Mouse (Mus musculus) testis, postnatal 10 days (tissue): ENCODE measurements at regions not wholly inside any gene's neighbourhood (a gene's known extent, or its start where the extent isn't known, plus 50 kb on each side); places are given as distances from the start of the nearest gene placed in this dataset.

ENCODE experiments used
- DNase-seq: peaks from one replicate; pipeline ENCODE4 v3.0.0; 2021; ENCODE audit warnings: low spot score

DNA sequence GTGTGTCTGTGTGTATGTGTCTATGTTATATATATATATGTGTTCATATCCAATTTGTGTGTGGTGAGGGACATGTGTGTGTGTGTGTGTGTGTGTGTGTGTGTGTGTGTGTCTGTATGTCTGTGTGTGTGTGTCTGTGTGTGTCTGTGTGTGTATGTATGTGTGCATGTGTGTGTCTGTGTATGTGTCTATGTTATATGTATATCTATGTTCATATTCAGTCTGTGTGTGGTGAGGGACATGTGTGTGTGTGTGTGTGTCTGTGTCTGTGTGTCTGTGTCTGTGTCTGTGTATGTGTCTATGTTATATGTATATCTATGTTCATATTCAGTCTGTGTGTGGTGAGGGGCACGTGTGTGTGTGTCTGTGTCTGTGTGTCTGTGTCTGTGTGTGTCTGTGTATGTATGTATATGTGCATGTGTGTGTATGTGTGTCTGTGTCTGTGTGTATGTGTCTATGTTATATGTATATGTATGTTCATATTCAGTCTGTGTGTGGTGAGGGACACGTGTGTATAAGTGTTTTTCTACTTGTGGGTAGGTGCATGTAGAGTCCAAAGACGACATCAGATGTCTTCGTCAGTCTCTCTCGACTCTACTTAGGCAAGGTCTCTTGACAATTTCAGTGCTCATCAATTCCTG, 370.5 kb upstream of the Slc7a11 start:
- DNase-seq = no peak

DNA sequence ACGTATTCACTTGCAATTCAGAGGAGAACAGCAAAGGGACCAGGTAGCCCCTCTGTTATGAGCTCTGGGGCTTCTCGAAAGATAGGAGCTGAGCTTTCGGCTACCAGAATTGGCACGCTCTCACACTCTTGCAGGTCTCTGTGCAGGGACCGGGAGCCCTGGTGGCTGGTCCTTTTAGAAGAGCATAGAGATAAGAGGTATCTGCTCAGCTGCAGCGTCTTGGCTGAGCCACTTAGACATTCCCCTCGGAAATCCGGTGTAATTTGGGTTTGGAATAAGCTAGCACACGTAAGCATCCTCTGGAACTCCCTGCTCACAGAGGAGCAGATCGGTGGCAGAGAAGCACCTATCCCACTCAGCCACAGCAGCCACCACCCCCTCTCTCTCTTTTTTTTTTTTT, 372.3 kb upstream of the Slc7a11 start:
- DNase-seq = no peak

DNA sequence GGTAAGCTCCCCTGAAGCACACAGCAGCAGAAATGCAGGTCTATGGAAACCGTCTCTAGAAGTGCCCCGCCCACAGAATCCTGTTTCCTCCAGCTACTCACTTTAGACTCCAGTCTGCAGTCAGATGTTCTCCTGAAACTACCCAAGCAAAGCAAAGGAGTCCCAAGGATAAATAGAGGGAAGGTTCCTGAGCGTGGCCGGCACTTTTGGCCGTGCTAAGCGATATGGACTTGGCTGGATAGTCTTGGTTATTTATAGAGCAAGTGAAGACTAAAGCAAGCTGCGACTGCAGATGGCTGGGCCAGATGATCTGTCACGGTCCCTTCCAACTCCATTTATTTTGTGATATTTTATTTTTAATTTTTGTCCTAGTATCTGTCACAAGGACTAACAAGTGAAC, 373.1 kb upstream of the Slc7a11 start:
- no peak for DNase-seq

DNA sequence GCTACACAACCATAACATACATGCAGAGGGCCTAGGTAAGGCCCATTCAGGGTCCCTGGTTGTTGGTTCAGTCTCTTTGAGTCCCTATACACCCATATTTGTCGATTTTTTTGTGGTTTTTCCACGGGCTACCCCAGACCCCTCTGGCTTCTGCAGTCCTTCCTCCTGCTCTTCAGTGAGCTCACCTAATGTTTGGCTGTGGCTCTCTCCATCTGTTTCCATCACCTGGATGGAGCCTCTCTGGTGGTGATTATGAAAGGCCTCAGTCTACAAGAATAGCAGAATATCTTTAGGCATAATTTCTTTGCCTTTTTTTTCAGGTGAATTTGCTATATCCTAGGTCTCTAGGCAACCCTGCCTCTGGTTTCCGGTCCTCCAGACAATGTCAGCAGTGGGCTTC, 373.9 kb upstream of the Slc7a11 start:
- DNase-seq = no peak

DNA sequence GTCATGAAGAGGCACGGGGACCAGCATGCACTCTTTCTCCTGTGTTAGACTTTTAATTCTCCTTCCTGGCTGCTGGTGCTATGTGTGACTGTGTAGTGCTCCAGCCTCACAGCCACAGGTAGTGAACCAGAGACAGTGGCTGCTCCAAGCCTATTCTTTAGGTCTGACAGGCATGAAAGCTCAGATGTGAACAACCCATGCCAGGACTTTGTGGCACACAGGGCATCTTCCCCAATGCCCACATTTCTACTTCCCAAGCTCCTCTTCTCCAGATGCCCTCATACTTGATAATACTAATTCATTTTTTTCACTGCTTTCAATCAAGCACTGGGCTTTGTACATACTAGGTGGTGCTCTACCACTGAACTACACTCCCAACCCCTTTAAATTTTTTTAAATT, 377.4 kb upstream of the Slc7a11 start:
- DNase-seq = no peak

DNA sequence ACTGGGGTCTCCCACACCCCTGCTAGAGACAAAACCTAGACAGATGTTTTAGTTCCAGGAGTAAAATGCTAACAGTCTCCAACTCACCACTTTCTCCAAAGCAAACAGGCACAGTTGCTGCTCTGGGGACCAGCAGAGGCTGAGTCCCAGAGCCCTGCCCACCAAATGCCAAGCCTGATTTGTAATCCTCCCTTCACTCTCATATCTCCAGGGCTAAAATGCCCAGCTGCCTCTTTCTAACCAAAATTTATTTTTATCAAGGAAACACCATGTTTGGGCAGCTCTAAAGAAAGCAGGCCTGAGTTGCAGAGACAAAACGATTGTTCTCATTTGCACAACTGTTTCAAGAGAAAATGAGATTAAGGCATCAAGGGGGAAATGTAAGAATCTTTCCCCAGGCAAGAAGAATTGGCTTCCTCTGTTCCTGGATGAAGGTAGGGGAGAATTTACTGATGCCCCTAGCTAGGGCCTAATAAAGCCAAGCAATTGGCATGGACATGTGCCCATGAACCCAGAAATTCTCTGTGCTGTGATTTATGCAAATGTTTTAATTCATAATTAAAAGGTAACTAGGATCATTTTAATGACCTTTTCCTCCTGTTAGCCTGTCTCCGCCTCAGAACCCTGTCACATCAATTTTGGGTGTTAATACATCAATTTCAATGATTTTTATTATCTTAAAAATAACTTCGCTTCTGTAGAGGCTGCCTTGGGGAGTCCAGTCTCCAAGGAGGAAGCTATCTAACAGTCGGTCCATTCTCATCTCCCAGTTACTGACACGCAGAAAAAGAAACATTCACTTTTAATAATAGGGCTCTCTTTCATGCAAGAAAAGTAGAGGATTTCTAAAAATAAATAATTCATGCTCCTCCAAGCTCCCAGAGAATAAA, 382.4 kb upstream of the Slc7a11 start:
- DNase-seq = no peak

DNA sequence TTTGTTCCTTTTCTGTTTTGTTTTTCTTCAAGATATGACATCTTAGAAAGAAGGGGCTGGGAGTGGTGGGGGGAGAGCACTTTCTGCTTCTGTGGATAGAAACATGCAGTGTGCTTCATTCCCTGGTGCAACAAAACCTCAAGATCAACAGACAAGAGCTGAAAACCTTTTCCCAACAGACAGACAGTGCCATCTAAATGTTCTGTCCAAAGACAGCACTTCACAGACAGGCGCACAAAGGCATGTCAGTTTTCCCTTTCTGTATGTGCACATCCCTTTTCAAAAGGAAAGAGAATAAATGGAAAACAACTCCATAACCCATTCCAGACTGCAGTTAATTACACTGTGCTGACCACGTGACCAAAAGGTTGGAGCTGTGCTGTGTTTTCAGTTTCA, 383.0 kb upstream of the Slc7a11 start:
- no peak for DNase-seq

DNA sequence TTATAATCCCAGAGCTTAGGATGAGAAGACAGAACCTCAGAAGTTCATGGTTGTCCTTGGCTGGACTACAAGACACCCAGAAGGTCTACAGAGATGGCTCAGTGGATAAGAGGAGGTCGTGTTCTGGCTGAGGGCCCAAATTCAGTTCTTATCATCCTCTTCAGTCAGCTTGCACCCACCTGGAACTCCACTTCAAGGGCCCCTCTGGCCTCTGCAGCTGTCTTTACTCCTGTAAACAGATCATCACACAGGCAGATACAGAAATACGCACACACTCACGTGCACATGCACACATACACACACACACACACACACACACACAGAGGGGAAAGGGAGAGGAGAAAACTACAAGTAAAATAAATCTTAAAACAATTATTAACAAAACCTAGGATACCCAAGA, 385.8 kb upstream of the Slc7a11 start:
- DNase-seq = no peak

DNA sequence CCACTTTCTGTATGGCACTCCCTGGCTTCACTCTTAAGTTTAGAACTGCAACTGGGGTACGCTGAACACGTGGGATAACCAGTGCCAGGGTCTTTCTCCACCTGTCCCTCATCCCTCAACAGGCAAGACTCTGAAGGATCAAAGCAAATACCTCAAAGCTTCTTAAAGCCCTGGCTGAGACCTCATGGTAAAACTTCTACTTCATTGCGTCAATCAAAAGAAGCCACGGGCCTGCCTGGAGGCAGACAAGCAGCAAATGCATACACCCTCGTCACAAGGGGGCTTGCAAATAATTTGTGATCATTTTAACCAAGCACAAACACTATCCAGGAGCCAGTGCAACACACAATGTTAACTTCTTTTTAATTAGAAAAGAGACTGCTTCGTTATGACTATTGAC, 387.0 kb upstream of the Slc7a11 start:
- DNase-seq = no peak

DNA sequence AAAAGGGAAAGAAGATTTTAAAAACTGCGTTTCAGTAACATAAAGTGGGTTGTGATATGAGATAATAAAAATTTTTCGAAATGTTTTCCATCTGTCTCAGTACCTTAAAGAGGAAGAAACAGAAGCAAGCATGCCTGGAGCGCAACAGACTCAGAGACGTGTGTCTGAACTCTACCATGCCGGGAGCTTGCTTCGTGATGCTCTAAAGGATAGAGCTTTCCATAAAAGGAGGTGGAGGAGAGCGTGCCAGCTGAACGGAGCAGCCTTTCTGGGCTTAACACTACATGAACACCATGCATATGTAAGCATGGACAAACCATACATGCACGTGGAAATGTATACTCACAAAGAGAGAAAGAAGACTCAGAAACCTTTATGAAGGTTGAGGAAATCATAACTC, 387.5 kb upstream of the Slc7a11 start:
- DNase-seq = no peak

DNA sequence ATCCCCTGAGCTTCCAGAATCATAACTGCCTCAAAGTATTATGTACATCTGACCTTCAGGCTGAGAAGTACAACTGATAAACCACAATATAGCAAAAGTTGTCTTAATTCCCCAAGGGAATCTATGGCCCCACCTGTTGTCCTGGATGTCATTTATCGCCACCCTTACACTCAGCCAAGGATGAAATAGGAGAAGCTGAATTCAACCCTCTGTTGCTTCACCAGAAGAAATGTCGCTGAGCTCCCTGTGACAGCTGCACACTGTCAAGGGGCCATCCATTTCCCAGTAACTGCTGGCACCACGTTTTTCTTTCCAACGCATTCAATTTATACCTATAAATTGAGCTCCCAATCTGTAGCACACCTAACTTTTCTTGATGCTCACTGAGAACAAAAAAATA, 382.0 kb upstream of the Noct start:
- no peak for DNase-seq

DNA sequence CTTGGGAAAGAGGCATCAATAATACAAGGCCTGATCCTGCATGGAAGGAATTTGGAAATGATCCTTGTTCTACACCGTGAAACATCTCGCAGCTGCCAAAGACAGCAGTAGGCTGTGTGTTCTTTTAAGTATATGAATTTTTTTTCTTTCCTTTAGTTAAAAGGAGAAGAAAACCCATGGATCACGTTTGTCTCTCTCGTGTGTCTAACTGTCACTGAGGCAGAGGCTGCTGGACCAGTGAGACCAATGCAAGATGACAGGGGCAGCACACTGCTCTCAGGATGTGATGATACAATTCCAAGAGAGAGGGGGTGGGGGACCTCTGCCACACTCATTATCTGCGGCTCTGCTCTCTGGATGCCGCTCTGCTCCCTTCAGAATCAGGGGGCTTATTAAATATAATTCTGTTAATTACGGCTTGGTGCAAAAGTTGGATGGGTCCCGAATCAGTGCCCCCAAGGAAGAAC, 379.4 kb upstream of the Noct start:
- no peak for DNase-seq

DNA sequence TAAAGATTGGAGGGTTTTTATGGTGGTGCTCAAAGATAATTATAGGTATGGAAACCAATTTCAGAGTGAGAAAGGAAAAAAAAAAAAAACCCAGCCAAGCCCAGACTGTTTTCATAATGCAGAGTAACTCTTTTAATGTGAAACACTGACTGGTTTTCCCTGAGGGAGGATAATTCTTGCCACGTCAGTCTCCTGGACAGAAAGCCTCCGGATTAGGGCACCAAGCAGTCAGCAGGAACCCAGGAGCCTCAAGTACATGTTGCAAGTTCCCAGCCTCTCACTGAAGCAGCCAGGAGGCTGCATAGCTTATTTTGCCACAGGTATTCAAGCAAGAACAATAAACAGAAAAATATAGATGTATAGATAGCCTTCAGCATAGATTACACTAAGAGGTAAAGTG, 378.9 kb upstream of the Noct start:
- no peak for DNase-seq

DNA sequence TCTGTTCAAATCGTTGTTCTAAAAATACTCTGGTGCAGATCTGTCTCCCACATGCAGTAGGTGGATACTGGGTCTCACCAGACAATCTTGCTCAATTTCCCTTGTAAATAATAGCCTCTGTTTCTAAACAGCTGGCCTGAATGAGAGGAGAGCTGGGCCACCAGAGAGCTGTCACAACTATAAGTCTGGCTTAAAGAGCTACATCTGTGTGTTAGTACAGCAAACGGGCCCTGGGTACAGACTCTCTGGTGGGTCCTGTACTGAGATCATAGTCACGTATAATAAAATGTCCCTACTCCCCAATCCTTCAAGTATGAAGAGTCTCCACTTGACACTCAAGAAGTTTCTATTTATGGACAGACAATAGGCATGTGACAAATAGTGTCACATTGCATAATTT, 375.7 kb upstream of the Noct start:
- no peak for DNase-seq

DNA sequence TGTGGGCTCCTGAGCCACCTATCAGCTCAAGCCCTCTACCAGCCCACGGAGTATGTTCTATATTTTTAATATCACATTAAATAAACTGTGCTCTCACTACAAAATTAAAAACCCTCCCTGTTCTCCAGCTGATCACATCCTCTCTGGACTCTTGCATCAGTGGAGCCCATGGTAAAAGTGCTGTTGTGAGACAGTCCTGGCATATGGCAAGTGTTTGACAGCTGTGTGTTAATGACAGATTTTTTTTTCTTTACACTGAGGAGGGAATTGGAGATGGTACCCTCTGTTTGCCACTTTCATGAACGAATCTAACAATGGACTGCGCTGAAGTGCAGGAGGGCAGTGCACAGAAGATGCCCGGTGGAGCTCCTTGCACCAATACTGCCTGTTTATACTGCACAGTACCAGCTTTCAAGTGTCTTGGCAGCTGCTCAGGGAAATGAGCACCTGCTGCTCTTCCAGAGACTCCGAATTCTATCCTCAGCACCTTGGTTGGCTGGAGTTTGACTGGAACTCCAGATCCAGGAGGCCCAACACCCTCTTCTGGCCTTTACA, 373.1 kb upstream of the Noct start:
- no peak for DNase-seq

DNA sequence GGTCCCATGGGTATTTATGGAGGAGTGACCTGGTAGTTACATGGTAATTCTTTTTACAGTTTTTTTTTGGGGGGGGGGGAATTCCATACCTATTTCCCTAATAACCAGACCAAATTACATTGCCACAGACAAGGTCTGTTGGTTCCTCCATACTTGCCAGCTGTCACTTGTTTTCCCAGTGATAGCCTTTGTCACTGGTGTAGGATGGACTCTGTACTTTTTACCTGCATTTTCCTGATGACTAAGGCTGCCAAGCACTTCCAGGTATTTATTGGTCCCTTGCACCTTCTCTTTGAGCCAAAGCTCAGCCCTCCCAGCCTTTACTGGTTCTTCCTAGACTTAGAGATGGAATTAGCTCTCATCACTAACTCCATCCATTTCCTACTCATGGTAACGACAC, 357.1 kb upstream of the Noct start:
- DNase-seq = no peak

DNA sequence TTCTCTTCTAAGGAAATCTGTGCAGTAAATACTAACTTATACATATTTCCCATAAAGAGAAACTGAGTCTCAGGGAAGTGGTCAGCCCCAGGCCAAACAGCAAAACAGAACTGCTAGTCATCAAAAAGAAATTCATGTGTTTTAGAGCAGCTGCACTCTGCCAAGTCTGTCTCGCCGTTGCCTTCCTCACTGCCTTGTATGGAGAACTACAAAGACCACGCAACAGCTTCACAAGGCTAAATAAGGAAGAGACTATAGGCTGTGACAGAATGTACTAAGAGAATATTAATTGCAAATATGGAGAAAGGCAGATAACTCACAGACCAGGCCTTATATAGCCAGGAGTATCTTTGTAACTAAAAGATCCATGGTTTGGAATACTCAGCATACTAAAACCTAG, 355.0 kb upstream of the Noct start:
- DNase-seq = no peak

DNA sequence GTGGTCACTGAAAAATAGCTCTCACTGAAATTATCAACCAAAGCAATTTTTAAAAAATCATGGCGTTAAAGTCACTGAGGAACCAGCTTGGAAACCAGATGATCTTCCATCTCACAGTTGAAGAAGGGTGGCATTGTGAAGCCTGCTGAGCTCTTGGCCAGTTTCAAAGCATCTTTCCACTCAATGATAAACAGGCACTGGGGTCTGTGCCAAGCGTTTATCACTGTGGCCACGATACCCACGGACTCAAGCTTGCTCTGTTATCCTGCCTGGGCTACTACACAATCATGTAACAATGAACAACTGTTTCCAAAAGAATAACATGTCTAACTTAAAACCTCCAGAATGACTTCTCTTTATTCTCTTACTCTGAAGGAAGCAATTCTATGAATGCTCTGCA, 345.2 kb upstream of the Noct start:
- DNase-seq = no peak

DNA sequence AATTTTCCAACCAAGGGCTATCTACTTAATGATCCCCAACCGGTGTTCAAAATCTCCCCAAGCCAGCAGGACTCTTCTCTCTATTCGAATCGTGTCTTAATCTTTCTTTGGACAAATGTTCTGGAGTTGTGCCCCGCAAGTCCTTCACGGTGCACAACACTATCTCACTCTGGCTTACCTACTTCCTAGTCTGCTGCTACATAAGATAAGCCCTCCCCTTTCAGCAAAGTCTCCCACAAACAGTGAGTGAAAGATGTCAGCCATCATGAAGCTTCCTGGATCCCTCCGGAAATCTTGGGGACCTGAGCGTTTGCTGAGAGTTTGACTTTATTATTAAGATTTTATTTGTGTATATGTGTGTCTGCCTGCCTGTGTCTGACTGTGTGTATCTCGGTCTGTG, 344.7 kb upstream of the Noct start:
- DNase-seq = no peak

DNA sequence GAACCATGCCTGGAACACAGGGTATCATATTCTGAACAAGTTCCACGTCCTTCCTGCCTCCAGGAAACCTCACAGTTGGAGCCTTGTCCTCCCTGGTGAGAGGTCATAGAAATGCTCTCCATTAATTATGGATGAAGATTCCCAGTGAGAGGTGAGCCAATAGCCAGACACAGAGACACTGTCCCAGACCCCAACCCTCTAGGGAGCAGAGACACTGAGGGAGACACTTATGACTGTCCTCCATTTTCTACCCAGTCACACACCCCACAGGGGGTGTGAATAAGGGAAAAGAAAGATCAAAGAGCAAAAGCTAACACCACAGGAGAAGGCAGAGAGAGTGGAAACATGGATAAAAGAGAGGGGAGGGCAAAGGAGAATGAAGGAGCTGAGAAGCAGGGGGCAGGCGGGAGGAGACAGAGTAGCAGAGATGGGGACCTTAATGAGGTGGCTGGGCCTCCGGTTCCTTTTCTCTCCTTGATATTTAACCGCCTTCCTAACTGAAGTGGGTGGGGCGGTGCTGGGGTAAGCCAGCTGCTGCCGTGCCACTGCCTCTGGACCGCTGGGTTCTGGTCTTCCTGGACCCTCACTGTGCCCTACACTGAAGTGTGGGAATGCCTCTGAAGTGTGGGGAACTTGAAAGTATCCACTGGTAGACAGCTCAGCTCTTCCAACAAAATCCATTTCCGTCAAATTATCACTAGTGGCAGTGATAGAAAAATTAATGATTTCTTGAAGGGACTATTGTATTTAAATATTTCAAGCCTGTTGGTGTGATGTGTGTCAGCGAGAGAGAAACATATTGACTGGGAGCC, 342.6 kb upstream of the Noct start:
- no peak for DNase-seq

DNA sequence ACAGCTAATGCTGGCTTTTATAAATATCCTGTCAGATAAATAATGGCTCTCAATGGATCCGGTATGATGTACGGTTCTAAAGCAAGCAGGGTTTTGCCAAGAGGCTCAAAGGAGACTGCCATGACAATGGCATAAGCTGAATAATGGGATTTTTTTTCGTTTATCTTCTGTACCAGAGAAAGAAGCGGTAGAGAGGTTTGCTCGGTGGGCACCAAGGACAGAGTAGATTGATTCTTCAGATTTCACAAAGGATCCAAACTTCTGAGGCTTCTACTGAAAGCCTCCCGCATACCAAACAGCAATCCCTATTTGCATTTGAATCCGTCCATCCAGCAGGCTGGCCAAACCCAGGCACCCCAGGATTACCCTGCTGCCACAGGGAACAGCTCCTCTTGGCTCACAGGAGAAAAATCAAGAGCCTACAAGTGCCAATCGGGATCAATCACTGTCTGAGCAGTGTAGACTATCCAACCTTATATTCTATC, 342.0 kb upstream of the Noct start:
- no peak for DNase-seq

DNA sequence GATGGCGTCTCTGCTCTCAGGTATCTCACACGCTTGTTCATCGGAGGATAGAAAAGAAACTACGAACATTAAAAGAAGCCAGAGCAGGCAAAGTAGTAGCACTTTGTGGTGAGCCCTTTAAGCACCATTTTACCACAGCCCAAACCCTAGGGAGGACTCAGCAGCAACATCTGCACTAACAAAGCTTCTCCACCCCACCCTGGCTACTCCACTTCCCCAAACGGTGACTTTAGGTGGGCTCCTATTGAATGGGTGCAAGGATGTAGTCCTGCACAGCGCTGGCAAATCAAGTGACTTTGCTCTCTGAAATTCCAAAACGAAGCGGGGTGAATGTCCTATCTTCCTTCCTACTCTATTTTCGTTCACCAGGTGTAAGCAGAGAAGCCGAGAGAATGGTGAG, 337.9 kb upstream of the Noct start:
- no peak for DNase-seq
